Mouse (Mus musculus) hindbrain, embryonic 16.5 days (tissue): ENCODE results near the gene Elavl3. TPM values are rescaled to one million over a fixed set of nuclear protein-coding genes. Genes with fewer than 3 reads are reported as not detected.

Experiments
- ATAC-seq: fragments of 200-750 bp; cut with Nextera tagmentation; 2 replicates; pipeline ENCODE4 v1.8.0; 2017; ENCODE audit warnings: moderate TSS enrichment, moderate library complexity
- H3K27ac ChIP-seq: fragments of 300-500 bp; sonication (generic); 2 replicates; pipeline ENCODE4 v1.5.1; 2014; ENCODE audit warnings: low read depth, mild to moderate bottlenecking, control low read depth, low read length, moderate library complexity
- H3K27me3 ChIP-seq: fragments of 300-500 bp; sonication (generic); replicated peaks from 2 replicates; pipeline ENCODE4 v1.6.1; 2014; ENCODE audit warnings: low read length; ENCODE audit not compliant: control insufficient read depth, insufficient read depth
- H3K36me3 ChIP-seq: fragments of 300-500 bp; sonication (generic); 2 replicates; pipeline ENCODE4 v1.6.1; 2014; ENCODE audit warnings: mild to moderate bottlenecking, low read length, moderate library complexity, mixed read lengths; ENCODE audit not compliant: control insufficient read depth, insufficient read depth
- H3K4me1 ChIP-seq: fragments of 300-500 bp; sonication (generic); 2 replicates; pipeline ENCODE4 v1.6.1; 2014; ENCODE audit warnings: low read depth, low read length; ENCODE audit not compliant: control insufficient read depth, insufficient read depth
- H3K4me2 ChIP-seq: fragments of 300-500 bp; sonication (generic); 2 replicates; pipeline ENCODE4 v1.6.1; 2014; ENCODE audit warnings: mild to moderate bottlenecking, low read length, control low read depth, moderate library complexity
- H3K4me3 ChIP-seq: fragments of 300-500 bp; sonication (generic); 2 replicates; pipeline ENCODE4 v1.5.1; 2014; ENCODE audit warnings: mild to moderate bottlenecking, low read length, control low read depth, moderate library complexity
- H3K9ac ChIP-seq: fragments of 300-500 bp; sonication (generic); 2 replicates; pipeline ENCODE4 v1.6.1; 2014; ENCODE audit warnings: low read depth, mild to moderate bottlenecking, control low read depth, low read length, moderate library complexity
- H3K9me3 ChIP-seq: fragments of 300-500 bp; sonication (generic); 2 replicates; pipeline ENCODE4 v1.6.1; 2014; ENCODE audit warnings: mild to moderate bottlenecking, low read length, moderate library complexity; ENCODE audit not compliant: control insufficient read depth
- WGBS: fragments of 180-500 bp; shearing (Covaris S2); extraction: QIAGEN DNeasy Blood & Tissue Kit; methylation state at CpG from one replicate; pipeline ENCODE4 v1.1.7; 2014; 5-methylcytosine and 5-hydroxymethylcytosine counted together
- polyA plus RNA-seq: library from polyadenylated mRNA; unstranded; fragments of >200 nt; fragmentation: Nextera tagmentation; extraction: Ambion mirVana; gene quantifications from 2 replicates; pipeline ENCODE4 v1.2.1, GENCODE M21; 2015

The Elavl3 gene
- polyA plus RNA-seq, 1 experiment from 2014 or later, result 77.8 TPM

GRCm38 (mm10) chr9:22066433-22066832 is 14.6 kb upstream of the Elavl3 start:
- Histone ChIP-seq H3K4me2 (no peak overlapping the region), H3K9ac (no peak overlapping the region), H3K27ac (no peak overlapping the region), H3K36me3 (peaks cover 17% of the 10 kb centered on the region), H3K27me3 (no peaks in the 10 kb centered on the region), H3K4me1 (peaks cover 9% of the 10 kb centered on the region), H3K4me3 (no peak overlapping the region), H3K9me3 (no peaks in the 10 kb centered on the region)
- 74% methylated on average over 3 of the region's 3 CpGs for WGBS
- ATAC-seq, result no peak

- no peak overlapping the region for H3K4me2 ChIP-seq
- H3K27ac ChIP-seq, result no peak overlapping the region
- no peaks in the 10 kb centered on the region for H3K9me3 ChIP-seq
- H3K27me3 ChIP-seq, result no peaks in the 10 kb centered on the region
- H3K4me3 ChIP-seq, result no peak overlapping the region
- WGBS, result 95% methylated on average over 11 of the region's 11 CpGs
- H3K9ac ChIP-seq, result no peak overlapping the region
- no peak for ATAC-seq
- peaks cover 9% of the 10 kb centered on the region for H3K4me1 ChIP-seq
- H3K36me3 ChIP-seq, result peaks cover 17% of the 10 kb centered on the region
Observed at GRCm38 (mm10) chr9:22065642-22066041, 13.8 kb upstream of the Elavl3 start.

GRCm38 (mm10) chr9:22064341-22064740 is 12.5 kb upstream of the Elavl3 start:
- H3K36me3 ChIP-seq, result peaks cover 17% of the 10 kb centered on the region

GRCm38 (mm10) chr9:22061339-22061738 is 9.5 kb upstream of the Elavl3 start:
- Histone ChIP-seq H3K4me3 (no peak overlapping the region), H3K4me2 (no peak overlapping the region), H3K27me3 (no peaks in the 10 kb centered on the region), H3K9me3 (no peaks in the 10 kb centered on the region), H3K36me3 (peaks cover 17% of the 10 kb centered on the region), H3K4me1 (no peaks in the 10 kb centered on the region), H3K27ac (no peak overlapping the region), H3K9ac (no peak overlapping the region)
- no peak for ATAC-seq
- WGBS, result 87% methylated on average over 2 of the region's 2 CpGs

More at GRCm38 (mm10) chr9:22064341-22064740, 12.5 kb upstream of the Elavl3 start:
- Histone ChIP-seq H3K9me3 (no peaks in the 10 kb centered on the region), H3K4me2 (no peak overlapping the region), H3K27me3 (no peaks in the 10 kb centered on the region), H3K9ac (no peak overlapping the region), H3K4me3 (no peak overlapping the region), H3K4me1 (no peaks in the 10 kb centered on the region), H3K27ac (no peak overlapping the region)
- WGBS, result 90% methylated on average over 3 of the region's 3 CpGs
- ATAC-seq, result no peak

GRCm38 (mm10) chr9:22058011-22058424 is 6.2 kb upstream of the Elavl3 start:
- Histone ChIP-seq H3K36me3 (peaks cover 4% of the 10 kb centered on the region; the same call in 1 of the 2 replicates), H3K27ac (no peak overlapping the region), H3K4me3 (no peak overlapping the region), H3K27me3 (no peaks in the 10 kb centered on the region), H3K9ac (no peak overlapping the region), H3K4me1 (peaks cover 6% of the 10 kb centered on the region), H3K9me3 (no peaks in the 10 kb centered on the region), H3K4me2 (no peak overlapping the region)
- ATAC-seq, result peak; percentile 29
- 70% methylated on average over 9 of the region's 9 CpGs for WGBS

- H3K27me3 ChIP-seq, result no peaks in the 10 kb centered on the region
- no peak overlapping the region for H3K27ac ChIP-seq
- WGBS, result 92% methylated on average over 9 of the region's 9 CpGs
- H3K4me2 ChIP-seq, result no peak overlapping the region
- H3K9me3 ChIP-seq, result no peaks in the 10 kb centered on the region
- no peak overlapping the region for H3K4me3 ChIP-seq
- peaks cover 9% of the 10 kb centered on the region for H3K4me1 ChIP-seq
- no peak overlapping the region for H3K9ac ChIP-seq
- H3K36me3 ChIP-seq, result peaks cover 4% of the 10 kb centered on the region; the same call in 1 of the 2 replicates
- ATAC-seq, result no peak
Observed at GRCm38 (mm10) chr9:22057031-22057517, 5.3 kb upstream of the Elavl3 start.

GRCm38 (mm10) chr9:22056303-22056910 is 4.6 kb upstream of the Elavl3 start:
- H3K4me1 ChIP-seq, result peaks cover 10% of the 10 kb centered on the region
- H3K27me3 ChIP-seq, result no peaks in the 10 kb centered on the region
- no peak overlapping the region for H3K4me3 ChIP-seq
- no peak overlapping the region for H3K27ac ChIP-seq
- no peak overlapping the region for H3K9ac ChIP-seq
- 84% methylated on average over 9 of the region's 9 CpGs for WGBS
- ATAC-seq, result no peak
- H3K4me2 ChIP-seq, result no peak overlapping the region
- H3K36me3 ChIP-seq, result peaks cover 4% of the 10 kb centered on the region; the same call in 1 of the 2 replicates
- no peaks in the 10 kb centered on the region for H3K9me3 ChIP-seq

- Histone ChIP-seq H3K4me3 (no peak overlapping the region), H3K36me3 (peaks cover 4% of the 10 kb centered on the region; the same call in 1 of the 2 replicates), H3K9me3 (no peaks in the 10 kb centered on the region), H3K27me3 (no peaks in the 10 kb centered on the region), H3K4me1 (peaks cover 10% of the 10 kb centered on the region), H3K4me2 (no peak overlapping the region), H3K27ac (no peak overlapping the region), H3K9ac (no peak overlapping the region)
- 36% methylated on average over 29 of the region's 29 CpGs for WGBS
- no peak for ATAC-seq
Observed at GRCm38 (mm10) chr9:22055713-22056112, 3.9 kb upstream of the Elavl3 start.

GRCm38 (mm10) chr9:22054411-22055076 is 2.7 kb upstream of the Elavl3 start:
- Histone ChIP-seq H3K4me3 (peak overlapping the region; percentile 34), H3K9me3 (no peaks in the 10 kb centered on the region), H3K4me1 (peaks cover 12% of the 10 kb centered on the region), H3K9ac (peak overlapping the region; percentile 39), H3K36me3 (peaks cover 4% of the 10 kb centered on the region; the same call in 1 of the 2 replicates), H3K27ac (no peak overlapping the region), H3K4me2 (peak overlapping the region; percentile 61), H3K27me3 (no peaks in the 10 kb centered on the region)
- ATAC-seq, result peak; percentile 35
- under 1% methylated on average over 32 of the region's 32 CpGs for WGBS
